Mouse (Mus musculus) hindbrain, embryonic 13.5 days (tissue): ENCODE data around the gene Terb1. TPM values are rescaled to one million over a fixed set of nuclear protein-coding genes. Genes with fewer than 3 reads are reported as not detected.
A peak's percentile ranks its signal among the peaks of the same experiment; 100 is the strongest.

ENCODE experiments used
- ATAC-seq: fragments of 200-750 bp; cut with Nextera tagmentation; 2 replicates; pipeline ENCODE4 v1.8.0; 2017; ENCODE audit warnings: moderate TSS enrichment; ENCODE audit not compliant: low FRiP score
- H3K27ac ChIP-seq: fragments of 300-500 bp; sonication (generic); 2 replicates; pipeline ENCODE4 v1.5.1; 2015; ENCODE audit warnings: inconsistent platforms, mild to moderate bottlenecking, moderate library complexity
- H3K27me3 ChIP-seq: fragments of 300-500 bp; sonication (generic); 2 replicates; pipeline ENCODE4 v1.6.1; 2015; ENCODE audit warnings: mild to moderate bottlenecking, inconsistent platforms
- H3K36me3 ChIP-seq: fragments of 300-500 bp; sonication (generic); 2 replicates; pipeline ENCODE4 v1.6.1; 2015; ENCODE audit warnings: mild to moderate bottlenecking, inconsistent platforms
- H3K4me1 ChIP-seq: fragments of 300-500 bp; sonication (generic); replicated peaks from 2 replicates; pipeline ENCODE4 v1.6.1; 2015; ENCODE audit warnings: inconsistent platforms
- H3K4me2 ChIP-seq: fragments of 300-500 bp; sonication (generic); 2 replicates; pipeline ENCODE4 v1.6.1; 2015; ENCODE audit warnings: inconsistent platforms, mild to moderate bottlenecking, moderate library complexity
- H3K4me3 ChIP-seq: fragments of 300-500 bp; sonication (generic); 2 replicates; pipeline ENCODE4 v1.5.1; 2015; ENCODE audit warnings: mild to moderate bottlenecking, inconsistent platforms
- H3K9ac ChIP-seq: fragments of 300-500 bp; sonication (generic); 2 replicates; pipeline ENCODE4 v1.6.1; 2015; ENCODE audit warnings: mild to moderate bottlenecking, inconsistent platforms
- H3K9me3 ChIP-seq: fragments of 300-500 bp; sonication (generic); 2 replicates; pipeline ENCODE4 v1.6.1; 2016; ENCODE audit warnings: inconsistent platforms
- WGBS: fragments of 180-500 bp; shearing (Covaris S2); methylation state at CpG from one replicate; pipeline ENCODE4 v1.1.7; 2015; 5-methylcytosine and 5-hydroxymethylcytosine counted together
- polyA plus RNA-seq: library from polyadenylated mRNA; unstranded; fragments of >200 nt; fragmentation: Nextera tagmentation; extraction: Ambion mirVana; gene quantifications from 2 replicates; pipeline ENCODE4 v1.2.1, GENCODE M21; 2015

The Terb1 gene
- polyA plus RNA-seq, 1 experiment from 2014 or later = 0.35 TPM

GRCm38 (mm10) chr8:104443125-104443679, 66.5 kb downstream of the Terb1 start:
- Histone ChIP-seq H3K9ac (peak overlapping the region; percentile 99), H3K27ac (peak overlapping the region; percentile 94; the same call in 1 of the 2 replicates)
- whole genome bisulfite sequencing = 69% methylated on average over 7 of the region's 7 CpGs

GRCm38 (mm10) chr8:104442299-104443124, 67.2 kb downstream of the Terb1 start, which contains the start of gene Dync1li2:
TSS of gene Dync1li2 (minus strand) at chr8:104443047.
- Histone ChIP-seq H3K4me1 (peaks cover 19% of the 10 kb centered on the region), H3K27ac (peak within 1 kb of the TSS; percentile 94), H3K9ac (peak within 1 kb of the TSS; percentile 99), H3K36me3 (peaks cover 30% of the 10 kb centered on the region), H3K9me3 (no peaks in the 10 kb centered on the region), H3K4me2 (peak within 1 kb of the TSS; percentile 93), H3K27me3 (no peaks in the 10 kb centered on the region), H3K4me3 (peak within 1 kb of the TSS; percentile 98)
- ATAC-seq = peak; percentile 90
- under 1% methylated on average over 63 of the region's 75 CpGs for WGBS

More at GRCm38 (mm10) chr8:104443125-104443679, 66.5 kb downstream of the Terb1 start:
- Histone ChIP-seq H3K9me3 (no peaks in the 10 kb centered on the region), H3K27me3 (no peaks in the 10 kb centered on the region), H3K4me3 (peak overlapping the region; percentile 98), H3K4me1 (peaks cover 19% of the 10 kb centered on the region), H3K36me3 (peaks cover 25% of the 10 kb centered on the region), H3K4me2 (peak overlapping the region; percentile 93; the same call in 1 of the 2 replicates)
- peak; percentile 14 for ATAC-seq

DNA sequence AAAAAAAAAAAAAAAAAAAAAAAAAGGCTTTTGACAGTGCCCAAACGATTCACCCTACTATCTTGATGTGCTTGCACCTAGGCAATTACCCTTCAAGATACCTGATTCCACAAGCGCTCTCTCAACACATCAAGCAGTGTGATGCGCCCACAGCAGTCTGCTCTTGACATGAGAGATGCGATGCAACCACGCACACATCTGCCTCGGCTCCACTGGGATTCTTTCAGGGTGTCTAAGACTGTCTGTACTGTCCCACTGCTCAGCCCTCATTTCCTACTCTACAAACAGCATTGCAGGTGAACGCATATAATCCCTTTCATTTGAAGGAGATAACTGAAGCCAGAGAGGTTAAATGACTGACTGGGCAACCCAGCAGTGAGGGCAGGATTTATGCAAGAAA, 68.1 kb downstream of the Terb1 start:
- ATAC-seq = no peak
- WGBS = 55% methylated on average over 7 of the region's 7 CpGs
- H3K36me3 ChIP-seq = peaks cover 39% of the 10 kb centered on the region
- peak overlapping the region; percentile 98 for H3K4me3 ChIP-seq
- H3K4me2 ChIP-seq = peak overlapping the region; percentile 93
- peak overlapping the region; percentile 99 for H3K9ac ChIP-seq
- H3K27me3 ChIP-seq = no peaks in the 10 kb centered on the region
- H3K27ac ChIP-seq = peak overlapping the region; percentile 94
- H3K4me1 ChIP-seq = peaks cover 19% of the 10 kb centered on the region
- no peaks in the 10 kb centered on the region for H3K9me3 ChIP-seq

- Histone ChIP-seq H3K9me3 (no peaks in the 10 kb centered on the region), H3K4me1 (peaks cover 40% of the 10 kb centered on the region), H3K27ac (no peak overlapping the region), H3K36me3 (peaks cover 60% of the 10 kb centered on the region), H3K27me3 (no peaks in the 10 kb centered on the region), H3K9ac (no peak overlapping the region), H3K4me3 (no peak overlapping the region), H3K4me2 (no peak overlapping the region)
- no peak for ATAC-seq
- 95% methylated on average over 8 of the region's 8 CpGs for WGBS
These were observed 70.2 kb downstream of the Terb1 start for GRCm38 (mm10) chr8:104439461-104439860.

- Histone ChIP-seq H3K4me2 (no peak overlapping the region), H3K4me3 (no peak overlapping the region), H3K9me3 (no peaks in the 10 kb centered on the region), H3K27ac (no peak overlapping the region), H3K4me1 (peaks cover 42% of the 10 kb centered on the region), H3K9ac (no peak overlapping the region), H3K27me3 (no peaks in the 10 kb centered on the region), H3K36me3 (peaks cover 77% of the 10 kb centered on the region)
- ATAC-seq = no peak
- WGBS = 94% methylated on average over 13 of the region's 13 CpGs
These were observed 72.1 kb downstream of the Terb1 start for GRCm38 (mm10) chr8:104437494-104438135.

GRCm38 (mm10) chr8:104436591-104436990, 73.1 kb downstream of the Terb1 start:
- WGBS = 95% methylated on average over 4 of the region's 4 CpGs
- Histone ChIP-seq H3K4me2 (no peak overlapping the region), H3K27me3 (no peaks in the 10 kb centered on the region), H3K27ac (peak overlapping the region; percentile 58; the same call in 1 of the 2 replicates), H3K9me3 (no peaks in the 10 kb centered on the region), H3K4me3 (no peak overlapping the region), H3K9ac (no peak overlapping the region; the same call in 1 of the 2 replicates), H3K36me3 (peaks cover 88% of the 10 kb centered on the region), H3K4me1 (peaks cover 38% of the 10 kb centered on the region)
- ATAC-seq = no peak

DNA sequence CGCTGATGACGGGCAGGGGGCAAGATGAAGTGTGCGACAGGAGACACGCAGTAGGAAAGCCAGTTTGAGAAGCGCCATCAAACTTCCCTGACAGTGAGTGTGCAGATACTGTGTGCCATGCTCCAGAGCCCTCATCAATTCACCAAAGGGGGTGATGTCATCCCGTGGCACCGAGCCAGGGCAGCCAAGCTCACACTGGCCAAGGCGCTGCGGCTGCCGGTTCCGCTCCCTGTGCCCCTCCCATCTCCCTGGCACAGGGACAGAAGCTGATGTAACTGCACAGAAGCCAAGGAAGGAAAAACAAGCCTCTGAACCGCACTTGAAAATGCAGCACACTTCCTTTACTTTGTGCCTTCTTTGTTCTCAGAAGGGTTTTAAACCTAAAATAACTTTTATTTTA, 73.7 kb downstream of the Terb1 start:
- Histone ChIP-seq H3K9ac (no peak overlapping the region), H3K4me1 (peaks cover 32% of the 10 kb centered on the region), H3K4me3 (no peak overlapping the region), H3K9me3 (no peaks in the 10 kb centered on the region), H3K36me3 (peaks cover 93% of the 10 kb centered on the region), H3K4me2 (peak overlapping the region; percentile 8), H3K27ac (peak overlapping the region; percentile 66; the same call in 1 of the 2 replicates), H3K27me3 (no peaks in the 10 kb centered on the region)
- ATAC-seq = peak; percentile 93
- WGBS = 33% methylated on average over 12 of the region's 12 CpGs

- 89% methylated on average over 18 of the region's 18 CpGs for WGBS
- no peak overlapping the region for H3K4me2 ChIP-seq
- no peak overlapping the region for H3K4me3 ChIP-seq
- no peaks in the 10 kb centered on the region for H3K9me3 ChIP-seq
- H3K4me1 ChIP-seq = peaks cover 23% of the 10 kb centered on the region
- no peak overlapping the region for H3K27ac ChIP-seq
- no peak for ATAC-seq
- no peaks in the 10 kb centered on the region for H3K27me3 ChIP-seq
- H3K9ac ChIP-seq = no peak overlapping the region
- H3K36me3 ChIP-seq = peaks cover 96% of the 10 kb centered on the region
These were observed 74.8 kb downstream of the Terb1 start for GRCm38 (mm10) chr8:104434826-104435354.

- WGBS = 87% methylated on average over 4 of the region's 4 CpGs
- no peaks in the 10 kb centered on the region for H3K9me3 ChIP-seq
- no peak overlapping the region for H3K4me2 ChIP-seq
- H3K4me1 ChIP-seq = peaks cover 23% of the 10 kb centered on the region
- H3K9ac ChIP-seq = no peak overlapping the region
- H3K36me3 ChIP-seq = peaks cover 96% of the 10 kb centered on the region
- H3K27ac ChIP-seq = no peak overlapping the region
- H3K4me3 ChIP-seq = no peak overlapping the region
- ATAC-seq = no peak
- no peaks in the 10 kb centered on the region for H3K27me3 ChIP-seq
These were observed 75.4 kb downstream of the Terb1 start for GRCm38 (mm10) chr8:104434275-104434674.

DNA sequence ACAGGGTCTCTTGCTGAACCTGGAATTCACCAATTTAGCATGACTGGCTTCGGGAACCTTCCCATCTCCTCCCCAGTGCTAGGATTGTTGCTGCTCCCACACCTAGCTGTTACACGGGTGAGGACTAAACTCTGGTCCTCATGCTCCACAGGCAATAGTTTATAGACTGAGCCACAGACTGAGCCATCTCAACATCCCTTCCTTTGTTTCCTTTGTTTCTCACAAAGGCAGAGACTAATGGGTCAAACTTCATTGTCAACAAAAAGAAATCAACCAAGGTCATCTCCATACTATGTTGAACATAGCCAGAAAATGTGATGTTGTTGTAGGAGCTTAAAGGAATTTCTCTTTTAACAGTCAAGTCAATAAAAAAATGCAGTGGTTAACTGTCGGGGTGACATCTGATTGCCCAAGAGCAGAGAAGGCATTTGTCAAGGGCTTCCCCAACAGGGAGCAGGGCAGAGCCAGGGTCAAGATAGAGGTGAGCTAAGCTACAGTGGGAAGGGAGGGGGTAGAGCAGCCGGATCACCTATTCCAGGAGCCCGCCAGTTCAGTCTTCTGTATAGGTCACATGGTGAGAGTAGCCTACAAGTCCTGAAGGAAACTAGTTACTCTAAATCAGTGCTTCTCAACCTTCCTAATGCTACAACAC, 76.4 kb downstream of the Terb1 start:
- no peak overlapping the region for H3K9ac ChIP-seq
- no peaks in the 10 kb centered on the region for H3K9me3 ChIP-seq
- H3K4me2 ChIP-seq = no peak overlapping the region
- no peak for ATAC-seq
- H3K27me3 ChIP-seq = no peaks in the 10 kb centered on the region
- peaks cover 96% of the 10 kb centered on the region for H3K36me3 ChIP-seq
- H3K4me1 ChIP-seq = peaks cover 23% of the 10 kb centered on the region
- H3K27ac ChIP-seq = no peak overlapping the region
- no peak overlapping the region for H3K4me3 ChIP-seq
- WGBS = 91% methylated on average over 5 of the region's 5 CpGs

GRCm38 (mm10) chr8:104432656-104433055, 77.1 kb downstream of the Terb1 start:
- Histone ChIP-seq H3K4me3 (no peak overlapping the region), H3K27me3 (no peaks in the 10 kb centered on the region), H3K27ac (no peak overlapping the region), H3K9me3 (no peaks in the 10 kb centered on the region), H3K4me1 (peaks cover 23% of the 10 kb centered on the region), H3K36me3 (peaks cover 99% of the 10 kb centered on the region), H3K9ac (no peak overlapping the region), H3K4me2 (no peak overlapping the region)
- ATAC-seq = no peak
- WGBS = 99% methylated on average over 6 of the region's 6 CpGs

GRCm38 (mm10) chr8:104430230-104430629, 79.5 kb downstream of the Terb1 start:
- no peak overlapping the region for H3K4me2 ChIP-seq
- no peaks in the 10 kb centered on the region for H3K9me3 ChIP-seq
- no peak overlapping the region for H3K9ac ChIP-seq
- peaks cover 99% of the 10 kb centered on the region for H3K36me3 ChIP-seq
- WGBS = 90% methylated on average over 7 of the region's 7 CpGs
- H3K27ac ChIP-seq = no peak overlapping the region
- H3K4me3 ChIP-seq = no peak overlapping the region
- peaks cover 9% of the 10 kb centered on the region for H3K4me1 ChIP-seq
- H3K27me3 ChIP-seq = no peaks in the 10 kb centered on the region
- ATAC-seq = no peak
